Mouse (Mus musculus) liver, embryonic 14.5 days (tissue): ENCODE results near the gene Fbln2. TPM values are rescaled to one million over a fixed set of nuclear protein-coding genes. Genes with fewer than 3 reads are reported as not detected.

Experiments used
- ATAC-seq: fragments of 200-750 bp; cut with Nextera tagmentation; 2 replicates; pipeline ENCODE4 v1.8.0; 2017; ENCODE audit warnings: moderate number of reproducible peaks, mild to moderate bottlenecking, moderate library complexity; ENCODE audit not compliant: insufficient read depth
- DNase-seq, 3 experiments: peaks; one replicate each; pipeline ENCODE4 v3.0.0-alpha.2; 2012 to 2013; ENCODE audit warnings: low read depth in 3 of 3, low spot score in 3 of 3
- H3K27ac ChIP-seq: fragments of 300-500 bp; sonication (generic); 2 replicates; pipeline ENCODE4 v1.5.1; 2014; ENCODE audit warnings: moderate library complexity, mild to moderate bottlenecking, control low read depth, inconsistent platforms
- H3K27me3 ChIP-seq: fragments of 300-500 bp; sonication (generic); 2 replicates; pipeline ENCODE4 v1.6.1; 2014; ENCODE audit warnings: mild to moderate bottlenecking, low read length, moderate library complexity; ENCODE audit not compliant: control insufficient read depth, insufficient read depth
- H3K36me3 ChIP-seq: fragments of 300-500 bp; sonication (generic); replicated peaks from 2 replicates; pipeline ENCODE4 v1.6.1; 2014; ENCODE audit warnings: low read depth; ENCODE audit not compliant: control insufficient read depth, insufficient read depth
- H3K4me1 ChIP-seq, 2 experiments: fragments of 200-500 bp in 1 of 2; fragments of 300-500 bp in 1 of 2; sonication (generic) in 1 of 2; replicated peaks; 2 replicates each; pipeline ENCODE4 v1.6.1; 2012 to 2014; ENCODE audit warnings: antibody characterized with exemption in 1 of 2, inconsistent platforms in 1 of 2, low read length in 1 of 2; ENCODE audit not compliant: control insufficient read depth in 2 of 2, insufficient read depth in 2 of 2
- H3K4me2 ChIP-seq: fragments of 300-500 bp; sonication (generic); 2 replicates; pipeline ENCODE4 v1.6.1; 2014; ENCODE audit warnings: low read depth, mild to moderate bottlenecking, control low read depth, moderate library complexity
- H3K4me3 ChIP-seq, 2 experiments: fragments of 200-500 bp in 1 of 2; fragments of 300-500 bp in 1 of 2; sonication (generic) in 1 of 2; 2 replicates each; pipeline ENCODE4 v1.5.1; 2012 to 2014; ENCODE audit warnings: low read depth in 2 of 2, low read length in 2 of 2, mild to moderate bottlenecking in 2 of 2, control low read depth in 1 of 2, inconsistent platforms in 1 of 2, moderate library complexity in 1 of 2; ENCODE audit not compliant: insufficient read depth in 1 of 2
- H3K9ac ChIP-seq: fragments of 300-500 bp; sonication (generic); replicated peaks from 2 replicates; pipeline ENCODE4 v1.6.1; 2014; ENCODE audit warnings: mild to moderate bottlenecking, control low read depth, moderate library complexity
- H3K9me3 ChIP-seq: fragments of 300-500 bp; sonication (generic); 2 replicates; pipeline ENCODE4 v1.6.1; 2016; ENCODE audit warnings: low read length, mixed read lengths; ENCODE audit not compliant: control insufficient read depth
- CTCF ChIP-seq: IDR thresholded peaks from 2 replicates; pipeline ENCODE4 v1.5.1; 2016; ENCODE audit warnings: antibody characterized with exemption, low read depth, control low read depth
- EP300 ChIP-seq: IDR thresholded peaks from 2 replicates; pipeline ENCODE4 v1.6.1; 2016; ENCODE audit warnings: antibody characterized with exemption, low read depth
- WGBS: fragments of 180-500 bp; shearing (Covaris S2); extraction: QIAGEN DNeasy Blood & Tissue Kit; methylation state at CpG from one replicate; pipeline ENCODE4 v1.1.7; 2014; ENCODE audit not compliant: insufficient replicate concordance; 5-methylcytosine and 5-hydroxymethylcytosine counted together
- polyA plus RNA-seq, 2 experiments: library from polyadenylated mRNA; depleted of rRNA in 1 of 2; stranded (reverse) in 1 of 2; unstranded in 1 of 2; fragments of >200 nt; fragmentation: Nextera tagmentation in 1 of 2; extraction: Ambion mirVana in 1 of 2; gene quantifications; 2 replicates each; pipeline versions ENCODE4 v1.2.1 to v1.2.3; 2012 to 2014

Fbln2 gene
- polyA plus RNA-seq, 2 experiments: 4.3 to 5.1 TPM

DNA sequence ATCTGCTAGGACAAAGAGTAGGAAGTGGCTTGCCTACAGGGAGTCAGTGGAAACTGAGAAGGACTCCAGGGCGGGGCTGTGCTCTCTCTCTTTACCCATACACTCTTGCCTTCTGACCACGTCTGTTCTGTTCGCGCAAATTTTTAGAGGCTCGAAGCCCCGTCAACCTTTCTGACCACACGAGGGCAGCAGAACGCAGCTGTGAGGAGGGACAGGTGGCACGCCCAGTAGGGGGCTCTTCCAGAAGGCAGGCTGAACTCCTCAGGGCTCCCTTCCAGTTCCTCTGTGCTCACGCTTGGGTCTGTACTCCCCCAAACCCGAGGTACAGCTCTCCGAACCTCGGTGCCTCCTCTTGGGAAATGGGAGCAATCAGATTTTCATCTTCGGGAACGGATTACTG is 74.4 kb downstream of the Fbln2 start:
- H3K4me3 ChIP-seq: no peak overlapping the region
- no peak overlapping the region for H3K4me2 ChIP-seq
- H3K9me3 ChIP-seq: no peaks in the 10 kb centered on the region
- TF ChIP-seq CTCF: peak; percentile 94
- TF ChIP-seq EP300: no peak
- H3K36me3 ChIP-seq: no peaks in the 10 kb centered on the region
- no peak overlapping the region for H3K27ac ChIP-seq
- DNase-seq: peak; percentile 36 to 47 (median 42)
- H3K27me3 ChIP-seq: peaks cover 31% of the 10 kb centered on the region
- no peak for ATAC-seq
- H3K9ac ChIP-seq: no peak overlapping the region
- no peaks in the 10 kb centered on the region for H3K4me1 ChIP-seq
- WGBS: 5% methylated on average over 15 of the region's 15 CpGs

DNA sequence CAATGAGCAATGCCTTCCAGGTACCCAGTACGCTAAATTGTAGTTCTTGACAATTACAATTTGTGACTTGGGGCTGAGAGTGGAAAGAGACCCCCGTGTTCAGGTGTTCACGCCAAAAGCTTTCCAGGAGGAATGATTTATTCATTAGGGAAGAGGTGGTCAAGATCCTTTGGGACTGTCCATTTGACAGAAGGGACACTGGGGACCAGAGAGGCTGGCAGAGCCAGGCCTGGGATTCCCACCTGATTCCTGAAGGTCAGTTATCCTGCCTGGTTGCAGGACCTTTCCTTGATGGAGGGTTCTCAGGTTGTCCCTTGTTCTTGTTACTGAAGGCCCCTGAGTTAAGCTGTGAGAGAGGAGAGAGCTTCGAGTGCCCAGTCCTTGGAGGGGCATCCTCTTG is 74.9 kb downstream of the Fbln2 start:
- ATAC-seq (no peak), DNase-seq (no peak)
- Histone ChIP-seq H3K27ac (no peak overlapping the region), H3K27me3 (peaks cover 31% of the 10 kb centered on the region), H3K9ac (no peak overlapping the region), H3K36me3 (no peaks in the 10 kb centered on the region), H3K4me1 (no peaks in the 10 kb centered on the region), H3K4me3 (no peak overlapping the region), H3K9me3 (no peaks in the 10 kb centered on the region), H3K4me2 (no peak overlapping the region)
- TF ChIP-seq CTCF: no peak
- no peak for TF ChIP-seq EP300
- 51% methylated on average over 4 of the region's 4 CpGs for WGBS

DNA sequence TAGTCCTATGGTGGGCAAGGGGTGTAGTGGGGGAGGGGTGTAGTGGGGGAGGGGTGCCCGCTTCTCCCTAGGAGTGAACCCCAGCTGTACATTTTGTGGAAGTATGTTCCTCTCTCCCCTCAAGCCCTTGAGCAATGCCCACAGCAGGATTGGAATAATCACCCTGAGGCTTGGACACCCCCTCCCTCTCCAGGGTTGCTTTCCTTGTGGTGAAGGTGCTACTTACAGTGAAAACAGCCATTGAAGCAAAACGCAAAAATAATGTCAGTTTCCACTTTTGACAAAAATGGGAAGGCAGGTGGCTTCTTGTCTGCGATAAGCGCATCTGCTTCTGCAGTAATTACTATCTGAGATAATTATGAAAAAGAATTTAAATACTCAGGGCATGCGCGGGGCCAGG is 75.4 kb downstream of the Fbln2 start:
- 58% methylated on average over 6 of the region's 6 CpGs for WGBS
- no peak overlapping the region for H3K27ac ChIP-seq
- H3K4me3 ChIP-seq: no peak overlapping the region
- no peaks in the 10 kb centered on the region for H3K9me3 ChIP-seq
- TF ChIP-seq EP300: no peak
- no peak for TF ChIP-seq CTCF
- H3K4me1 ChIP-seq: no peaks in the 10 kb centered on the region
- H3K4me2 ChIP-seq: no peak overlapping the region
- no peak overlapping the region for H3K9ac ChIP-seq
- no peak for DNase-seq
- ATAC-seq: no peak
- H3K36me3 ChIP-seq: no peaks in the 10 kb centered on the region
- H3K27me3 ChIP-seq: peaks cover 31% of the 10 kb centered on the region

DNA sequence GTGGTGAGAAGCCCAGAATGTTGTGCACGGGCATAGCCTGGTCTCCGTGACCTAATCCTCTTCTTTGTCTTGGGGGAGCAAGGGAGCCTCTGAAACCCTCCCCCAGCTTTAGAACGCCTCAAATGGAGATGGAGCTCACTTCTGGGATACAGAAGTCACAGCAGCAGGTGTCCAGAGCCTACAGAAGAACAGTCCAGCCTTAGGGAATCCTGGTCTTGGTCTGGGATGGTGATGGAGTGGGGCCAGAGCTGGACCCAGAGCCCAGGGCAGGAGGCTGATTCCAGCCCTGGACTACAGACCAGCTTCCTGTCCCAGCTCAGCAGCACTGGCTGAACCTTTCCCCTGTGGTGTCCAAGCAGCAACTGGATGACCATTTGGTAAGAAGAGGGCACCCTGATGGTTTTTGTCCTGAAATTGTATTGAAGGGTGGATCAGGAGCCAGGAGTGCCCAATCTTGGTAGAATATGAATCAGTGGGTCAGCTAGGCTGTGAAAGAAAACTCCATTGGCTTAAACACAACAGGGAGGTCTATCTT is 76.1 kb downstream of the Fbln2 start:
- peaks cover 28% of the 10 kb centered on the region for H3K27me3 ChIP-seq

DNA sequence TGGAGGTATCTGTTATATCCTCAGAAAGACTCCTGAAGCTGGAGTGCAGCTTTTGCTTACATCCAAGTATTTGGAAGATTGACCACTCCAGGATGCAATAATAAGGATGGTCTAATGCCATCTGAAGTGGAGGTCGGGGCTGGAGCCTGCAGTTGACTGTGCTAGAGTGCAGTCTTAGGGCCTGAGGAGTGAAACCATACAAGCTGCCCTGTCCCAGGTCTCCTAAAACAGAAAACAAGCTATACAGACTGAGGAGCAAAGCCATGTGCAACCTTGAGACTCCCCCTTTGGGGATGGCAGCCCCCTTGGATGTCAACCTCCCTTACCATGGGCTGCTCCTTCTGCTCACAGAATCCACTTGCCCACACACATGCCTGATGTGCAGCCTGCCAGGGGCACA is 76.7 kb downstream of the Fbln2 start:
- Histone ChIP-seq H3K4me3 (no peak overlapping the region), H3K4me1 (no peaks in the 10 kb centered on the region)

More for the DNA sequence above, 76.1 kb downstream of the Fbln2 start:
- Histone ChIP-seq H3K27ac (no peak overlapping the region), H3K36me3 (no peaks in the 10 kb centered on the region), H3K4me1 (no peaks in the 10 kb centered on the region), H3K4me2 (no peak overlapping the region), H3K4me3 (no peak overlapping the region), H3K9me3 (no peaks in the 10 kb centered on the region), H3K9ac (no peak overlapping the region)
- ATAC-seq (no peak), DNase-seq (no peak)
- TF ChIP-seq CTCF: no peak
- no peak for TF ChIP-seq EP300
- 39% methylated on average over 3 of the region's 3 CpGs for WGBS

More for the DNA sequence above, 76.7 kb downstream of the Fbln2 start:
- no peaks in the 10 kb centered on the region for H3K9me3 ChIP-seq
- no peak for ATAC-seq
- H3K4me2 ChIP-seq: no peak overlapping the region
- no peak for DNase-seq
- no peaks in the 10 kb centered on the region for H3K36me3 ChIP-seq
- TF ChIP-seq CTCF (no peak), EP300 (no peak)
- H3K27ac ChIP-seq: no peak overlapping the region
- H3K9ac ChIP-seq: no peak overlapping the region
- peaks cover 28% of the 10 kb centered on the region for H3K27me3 ChIP-seq
- 18% methylated on average over 1 of the region's 1 CpGs for WGBS
